Mouse (Mus musculus) embryonic fibroblast, embryonic 13.5 days (primary cell): Measurements from ENCODE around the gene Iqcb1.

Experiments
- CTCF ChIP-seq: IDR thresholded peaks from 2 replicates; pipeline ENCODE4 v1.5.1; 2011; ENCODE audit warnings: mild to moderate bottlenecking, control low read depth, low read length, moderate library complexity, borderline replicate concordance; ENCODE audit not compliant: insufficient read depth
- POLR2A ChIP-seq: IDR thresholded peaks from 2 replicates; pipeline ENCODE4 v1.6.1; 2011; ENCODE audit warnings: low read depth, mild to moderate bottlenecking, control low read depth, low read length, moderate library complexity

- no peak for TF ChIP-seq CTCF
- no peak for TF ChIP-seq POLR2A
These were observed 83.7 kb downstream of the Iqcb1 start for GRCm38 (mm10) chr16:36911909-36912308.
